Mouse (Mus musculus) retina, embryonic 14.5 days (tissue): Measurements from ENCODE around the gene Smg7.

Experiments used
- DNase-seq: peaks from one replicate; pipeline ENCODE4 v3.0.0-alpha.2; 2015; ENCODE audit warnings: low spot score

Smg7 gene

DNA sequence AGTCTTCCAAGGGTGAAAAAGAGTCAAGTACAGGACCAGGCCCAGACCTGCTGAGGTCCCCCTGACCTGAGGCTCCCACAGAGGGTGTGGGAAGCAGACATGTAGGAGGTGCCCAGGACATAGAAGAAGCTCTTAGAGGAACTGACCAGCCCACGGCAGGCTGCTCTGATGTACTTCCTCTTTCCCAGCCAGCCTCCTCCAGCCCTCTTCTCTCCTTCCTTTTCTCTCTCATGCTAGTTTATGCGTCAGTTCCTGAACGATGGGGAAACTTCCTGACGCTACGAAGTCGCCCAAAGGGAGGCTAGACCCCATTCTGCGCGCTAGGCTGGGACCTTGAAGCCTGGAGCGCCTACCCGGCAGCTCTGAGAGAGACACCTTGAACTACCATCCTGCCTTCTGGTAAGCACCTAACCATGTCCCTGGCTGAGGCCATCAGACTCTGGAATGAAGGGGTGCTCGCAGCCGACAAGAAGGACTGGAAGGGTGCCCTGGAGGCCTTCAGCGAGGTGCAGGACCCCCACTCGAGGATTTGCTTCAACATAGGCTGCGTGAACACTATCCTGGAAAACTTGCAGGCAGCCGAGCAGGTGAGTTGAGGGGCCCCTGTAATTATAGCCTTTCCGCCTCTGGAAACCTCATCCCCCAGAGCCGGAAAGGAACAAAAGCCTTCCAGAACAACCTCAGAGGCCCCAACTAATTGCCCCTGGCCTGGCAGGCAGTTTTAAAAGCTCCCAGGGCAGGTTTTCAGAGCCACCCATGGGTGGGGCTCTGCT lies 94.6 kb downstream of the Smg7 start:
- DNase-seq: no peak

DNA sequence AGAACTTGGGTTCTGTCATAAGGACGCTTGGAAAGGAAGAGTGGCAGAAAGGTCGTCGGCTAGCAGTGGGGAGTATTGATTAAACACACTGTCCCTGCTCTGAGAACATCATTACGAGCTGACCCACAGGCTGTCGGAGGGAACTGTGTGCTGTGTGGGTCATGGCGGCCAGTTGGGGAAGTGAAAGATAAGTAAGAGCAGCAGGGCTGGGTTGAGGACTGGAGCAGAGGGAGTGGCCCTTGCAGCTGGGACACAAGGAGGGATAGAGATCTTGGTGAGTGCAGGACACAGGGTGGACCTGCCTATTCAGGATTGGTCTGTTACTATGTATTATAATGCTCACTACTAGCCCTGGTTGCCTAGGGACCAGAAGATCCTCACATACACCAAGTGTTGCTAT lies 97.5 kb downstream of the Smg7 start:
- DNase-seq: no peak

DNA sequence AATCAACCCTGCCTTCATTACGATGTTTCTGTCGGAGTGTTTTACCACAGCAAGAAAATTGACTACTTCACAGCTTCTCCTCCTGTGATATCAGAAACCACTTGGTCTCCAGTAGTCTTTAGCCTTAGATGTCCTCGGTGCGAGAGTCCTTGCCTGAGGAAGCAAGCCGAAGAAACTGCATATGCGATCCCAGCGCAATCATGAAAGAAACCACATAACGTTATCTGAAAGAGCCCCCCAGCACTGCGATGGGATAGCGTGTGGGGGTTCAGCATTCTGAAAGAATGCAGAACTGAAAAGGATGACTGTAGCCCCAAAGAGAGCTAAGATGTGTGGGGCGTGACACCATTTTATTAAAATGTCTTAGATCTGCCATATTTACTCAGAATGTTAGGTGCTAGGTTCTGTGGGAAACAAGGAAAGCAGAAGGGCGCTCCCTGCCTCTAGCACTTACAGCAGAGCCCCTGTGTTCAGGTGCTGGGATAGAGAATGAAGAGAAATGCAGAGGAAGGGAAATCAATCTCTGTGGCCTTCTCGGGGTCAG lies 101.7 kb downstream of the Smg7 start:
- no peak for DNase-seq

DNA sequence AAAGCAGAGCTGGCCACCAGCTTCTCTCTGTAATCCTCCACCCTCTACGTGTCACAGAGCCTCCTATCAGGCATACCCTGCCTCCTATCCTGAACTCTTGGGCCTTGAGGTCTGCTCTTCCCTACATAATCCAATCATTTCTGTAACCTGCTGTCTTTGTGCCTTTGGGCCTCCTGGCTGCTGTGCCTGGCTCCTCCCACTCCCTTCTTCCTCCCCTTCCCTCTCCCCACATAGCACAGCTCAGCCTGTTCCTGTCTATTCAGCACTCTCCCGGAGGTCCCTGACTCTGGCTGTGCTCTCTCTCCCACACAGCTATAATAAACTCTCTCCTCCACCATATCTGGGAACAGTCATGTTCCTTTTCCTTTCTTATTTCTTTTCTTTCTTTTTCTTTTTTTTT lies 102.5 kb downstream of the Smg7 start, which contains the start of gene Ncf2:
Gene Ncf2 (plus strand): TSS at position 298 of the 400 bp plus-strand sequence.
- peak; percentile 80 for DNase-seq

DNA sequence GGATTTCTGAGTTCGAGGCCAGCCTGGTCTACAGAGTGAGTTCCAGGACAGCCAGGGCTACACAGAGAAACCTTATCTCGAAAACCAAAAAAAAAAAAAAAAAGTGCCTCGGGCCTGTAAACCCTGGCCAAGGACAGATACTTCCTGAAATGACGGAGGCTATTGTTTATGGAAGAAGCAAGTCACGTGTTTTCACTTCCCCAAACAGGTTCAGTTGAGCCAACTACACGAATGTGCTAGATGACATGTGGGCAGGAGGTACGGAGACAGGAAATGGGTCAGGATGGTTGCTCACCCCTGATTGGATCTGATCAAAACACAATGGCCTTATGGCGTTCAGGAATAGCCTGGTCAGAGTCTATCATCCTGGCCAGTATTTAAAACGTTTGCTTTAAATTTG lies 104.3 kb downstream of the Smg7 start:
- DNase-seq: no peak

DNA sequence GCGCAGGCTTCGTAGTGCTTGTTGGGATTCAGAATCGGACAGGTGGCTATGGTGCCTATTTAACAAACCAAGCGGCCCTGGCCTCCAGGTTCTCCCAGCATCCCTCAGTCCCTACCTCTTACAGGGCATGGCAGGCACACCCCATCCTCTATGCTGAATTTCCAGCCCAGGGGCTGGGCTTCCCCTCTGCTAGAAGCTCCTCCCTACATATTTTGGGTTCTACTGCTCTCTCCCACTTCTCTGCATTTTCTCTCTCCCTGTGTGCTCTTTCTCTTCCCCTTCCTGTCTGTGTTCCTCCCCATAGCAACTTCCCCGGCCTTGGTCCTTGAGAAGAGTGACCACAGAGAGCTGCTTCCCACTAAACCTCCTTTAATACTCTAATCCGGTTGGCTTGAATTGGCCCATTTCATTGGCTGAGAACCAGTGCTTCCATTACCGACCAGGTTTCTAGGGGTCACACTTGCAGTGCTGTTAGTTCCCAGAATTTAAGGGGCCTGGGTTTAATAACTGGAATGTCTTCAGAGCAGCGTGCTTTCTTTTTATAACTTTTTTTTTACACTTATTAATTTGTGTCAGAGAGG lies 105.7 kb downstream of the Smg7 start:
- DNase-seq: no peak

DNA sequence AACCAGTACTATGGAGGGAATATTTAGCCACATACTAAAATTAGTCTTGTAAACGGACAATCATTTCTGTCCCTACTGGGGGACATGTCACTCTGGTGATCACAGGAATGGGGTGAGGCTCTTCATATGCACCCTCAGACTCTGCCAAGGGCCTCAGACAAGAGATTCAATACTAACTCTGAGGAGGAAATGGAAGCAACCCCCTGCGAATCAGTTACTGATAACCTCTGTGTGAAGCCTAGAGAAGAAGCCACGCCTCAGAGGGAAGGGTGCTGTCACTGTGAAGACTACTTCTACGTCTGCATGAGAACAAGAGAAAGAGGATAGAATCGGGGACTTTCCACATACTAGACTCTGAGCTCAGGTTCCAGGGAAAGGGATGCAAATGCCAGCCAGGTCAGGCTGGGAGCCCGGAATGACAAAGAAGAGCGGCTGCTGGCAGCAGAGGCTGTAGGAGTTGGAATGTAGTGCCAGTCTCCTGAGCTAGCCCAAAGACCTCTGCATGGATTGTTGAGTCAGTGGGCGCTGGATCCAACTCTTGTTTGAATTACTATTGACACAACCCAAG lies 106.7 kb downstream of the Smg7 start:
- DNase-seq: no peak

DNA sequence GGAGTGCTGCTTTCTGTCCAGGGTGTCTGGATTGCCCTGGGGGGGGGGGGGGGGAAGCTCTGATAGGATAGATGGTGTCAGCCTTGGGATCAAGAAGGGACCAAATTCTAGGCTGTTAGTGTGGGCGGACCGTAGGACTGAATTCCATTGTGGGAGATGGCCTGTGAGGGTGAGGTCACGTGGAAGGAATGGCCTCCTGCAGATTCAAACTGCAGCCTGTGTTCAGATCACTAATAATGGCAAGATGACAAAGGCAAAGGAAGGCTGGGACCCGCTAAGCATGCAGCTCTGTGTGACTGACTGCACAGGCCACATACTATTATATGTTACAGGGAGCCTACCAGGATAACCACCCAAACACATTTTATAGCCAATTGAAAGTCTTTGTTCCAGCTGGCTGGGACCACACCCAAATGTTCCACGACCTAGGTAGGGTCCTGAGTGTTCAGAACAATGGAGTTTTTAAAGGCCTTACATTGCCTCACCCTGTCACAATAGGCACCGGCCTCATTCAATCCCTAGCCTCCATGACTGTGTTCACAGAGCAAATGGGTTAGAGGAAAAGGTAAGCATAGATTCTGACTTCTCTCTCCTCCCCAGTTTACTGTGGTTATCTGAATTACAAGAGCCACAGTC lies 108.8 kb downstream of the Smg7 start:
- peak; percentile 82 for DNase-seq

DNA sequence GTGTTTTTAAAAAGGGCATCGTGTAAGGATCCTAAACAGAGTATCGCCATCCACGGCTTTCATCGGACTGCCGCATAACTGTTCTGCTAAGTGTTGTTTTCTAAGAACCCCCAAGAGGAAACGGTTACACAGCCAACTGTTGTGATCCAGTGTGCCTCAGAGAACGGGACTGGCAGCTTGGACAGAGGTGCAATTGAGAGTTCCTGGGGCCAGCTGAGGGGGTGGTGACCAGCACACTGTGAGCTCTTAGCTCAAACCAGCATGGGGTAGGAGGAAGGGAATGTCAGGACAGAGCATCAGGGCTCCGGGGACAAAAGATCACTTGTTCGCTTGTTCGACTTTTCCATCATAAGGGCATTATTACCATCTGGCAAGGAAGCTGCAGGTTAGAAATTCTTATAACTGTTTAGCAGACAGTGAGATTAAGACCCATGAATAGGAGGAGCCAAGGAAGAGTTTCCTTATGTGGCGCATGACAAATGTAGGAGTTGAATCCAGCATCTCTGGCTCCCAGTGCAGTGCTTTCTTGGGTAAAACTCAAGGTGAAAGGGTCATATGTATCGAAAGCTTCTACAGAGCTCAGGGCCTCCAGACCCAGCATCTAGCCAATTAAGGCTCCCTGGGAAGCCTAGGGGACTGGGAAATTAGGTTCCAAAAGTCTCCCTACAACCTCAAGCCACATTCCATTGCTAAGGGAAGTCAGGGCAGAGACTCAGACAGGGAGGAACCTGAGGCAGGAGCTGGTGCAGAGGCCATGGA lies 109.5 kb downstream of the Smg7 start:
- DNase-seq: peak; percentile 66

DNA sequence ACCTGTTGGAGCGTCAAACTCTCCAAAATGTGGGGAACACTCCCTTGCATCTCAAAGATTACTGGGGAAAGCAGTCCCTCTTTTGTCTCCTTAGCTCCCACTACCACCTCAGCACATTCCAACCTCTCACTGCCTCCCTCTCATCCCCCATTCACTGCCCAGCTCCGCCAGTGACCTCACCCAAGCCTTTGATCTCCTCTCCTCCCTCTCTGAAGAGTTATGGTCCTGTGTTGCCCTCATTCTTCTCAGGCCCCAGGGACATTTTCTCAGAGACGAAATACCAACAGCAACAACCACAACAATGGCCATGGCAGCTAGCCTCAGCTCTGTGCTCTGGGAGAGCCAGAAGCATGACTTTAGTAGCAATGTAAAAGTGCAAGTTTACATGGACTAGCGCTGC lies 111.2 kb downstream of the Smg7 start:
- no peak for DNase-seq

DNA sequence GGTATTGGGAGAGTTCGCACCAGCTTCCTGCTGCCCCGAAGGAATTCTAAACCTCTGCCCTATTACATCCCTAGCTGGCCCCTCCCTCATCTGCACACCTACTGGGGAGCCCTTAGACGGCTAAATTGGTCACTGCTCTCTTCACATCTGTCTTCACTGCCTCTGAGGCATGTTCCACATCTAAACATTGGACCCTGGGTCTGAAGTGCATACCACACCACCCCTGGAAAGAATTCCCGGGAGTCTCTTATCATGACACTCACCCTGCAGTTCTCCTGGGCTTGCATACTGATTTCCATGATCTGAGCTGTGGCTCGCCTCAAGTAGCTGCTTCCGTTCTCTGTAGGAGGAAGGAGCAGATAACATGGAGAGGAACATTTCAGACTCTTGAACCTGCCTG lies 111.6 kb downstream of the Smg7 start:
- no peak for DNase-seq

DNA sequence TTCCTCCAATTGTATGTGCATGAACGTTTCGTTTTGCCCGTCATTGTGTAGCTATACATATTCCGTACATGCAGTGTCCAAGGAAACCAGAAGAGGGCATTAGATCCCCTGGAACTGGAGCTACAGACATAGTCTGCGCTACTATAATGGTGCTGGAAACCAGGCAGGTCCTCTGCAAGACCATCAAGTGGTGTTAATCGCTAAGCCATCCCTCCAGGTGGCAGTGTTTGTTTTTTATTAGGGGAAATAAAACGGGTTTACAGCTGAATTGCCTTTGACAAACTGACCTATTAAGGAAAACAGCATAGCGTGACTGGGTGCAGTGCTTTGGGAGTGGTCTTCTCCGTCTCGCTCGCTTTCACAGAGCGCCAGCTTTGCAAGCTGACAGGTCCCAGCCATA lies 112.2 kb downstream of the Smg7 start:
- DNase-seq: peak; percentile 63

DNA sequence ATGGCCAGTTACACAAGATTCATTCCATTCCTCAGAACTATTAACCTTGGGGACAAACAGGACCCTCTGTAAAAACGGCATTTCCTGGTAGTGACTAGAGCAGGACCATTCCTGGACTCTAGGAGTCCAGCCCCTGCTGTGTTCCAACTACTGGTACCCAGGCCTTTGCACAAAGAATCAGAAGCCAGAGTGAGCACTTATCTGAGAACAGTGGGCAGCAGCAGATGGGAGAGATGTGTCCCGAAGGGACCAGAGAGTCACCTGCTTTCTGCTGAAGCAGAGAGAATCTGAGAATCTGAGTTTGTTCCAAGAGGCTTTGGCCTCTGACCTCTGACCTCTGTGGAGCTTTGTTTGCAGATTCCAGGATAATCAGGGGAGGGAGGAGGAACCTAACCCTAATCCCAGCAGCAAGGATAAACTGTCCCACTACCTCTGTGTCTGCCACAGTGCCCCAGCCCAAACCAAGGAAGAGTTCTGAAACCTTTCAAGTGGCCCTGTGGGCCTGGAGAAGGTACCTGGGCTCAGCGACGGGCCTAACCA lies 114.3 kb downstream of the Smg7 start:
- DNase-seq: no peak
